Mouse (Mus musculus) adrenal gland, adult 8-10 months (tissue): ENCODE measurements at regions not wholly inside any gene's neighbourhood (a gene's known extent, or its start where the extent isn't known, plus 50 kb on each side); places are given as distances from the start of the nearest gene placed in this dataset.

Experiments used
- DNase-seq: peaks from one replicate; pipeline ENCODE4 v3.0.0; 2022

DNA sequence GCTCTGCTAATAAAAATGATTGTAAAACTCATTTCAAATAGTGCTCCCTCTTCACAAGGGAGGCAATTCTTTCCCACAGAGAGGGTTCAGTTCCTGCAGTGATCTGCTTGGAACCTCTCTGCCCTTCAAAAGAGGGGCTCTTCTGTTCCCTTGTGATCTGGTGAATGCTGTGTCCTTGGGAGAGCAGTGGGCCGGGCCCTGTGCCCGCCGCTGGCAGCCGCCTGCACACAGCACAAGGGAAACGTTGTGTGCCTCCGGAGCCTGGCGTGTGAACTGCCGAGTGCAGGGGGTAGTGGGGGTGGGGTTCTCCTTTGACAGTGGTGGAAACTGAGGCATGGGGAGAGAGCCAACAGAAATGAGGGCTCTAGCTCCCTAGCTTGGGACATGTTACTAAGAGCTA is 54.4 kb upstream of the Csrp1 start:
- no peak for DNase-seq

DNA sequence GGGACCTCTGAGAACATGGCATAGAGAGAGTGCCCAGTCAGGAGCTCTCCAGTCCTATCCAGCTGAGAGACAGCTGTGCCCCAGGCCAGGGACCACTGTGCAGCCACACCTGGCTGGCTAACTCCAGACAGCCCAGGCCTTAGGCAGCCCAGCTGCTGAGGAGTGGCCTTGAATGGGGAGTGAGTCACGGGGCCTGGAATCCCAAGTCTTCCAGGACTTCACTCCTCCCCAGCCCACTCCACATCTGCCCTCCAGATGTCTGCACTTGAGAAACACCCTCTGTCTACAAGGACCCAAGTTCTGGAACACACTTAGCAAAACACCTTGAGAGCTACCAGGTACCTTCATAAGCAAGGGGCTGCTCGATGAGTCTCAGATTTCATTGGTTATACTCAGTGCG is 51.5 kb upstream of the Csrp1 start:
- no peak for DNase-seq

- DNase-seq, result no peak
These were observed 50.9 kb upstream of the Csrp1 start for GRCm38 (mm10) chr1:135668951-135669350.

DNA sequence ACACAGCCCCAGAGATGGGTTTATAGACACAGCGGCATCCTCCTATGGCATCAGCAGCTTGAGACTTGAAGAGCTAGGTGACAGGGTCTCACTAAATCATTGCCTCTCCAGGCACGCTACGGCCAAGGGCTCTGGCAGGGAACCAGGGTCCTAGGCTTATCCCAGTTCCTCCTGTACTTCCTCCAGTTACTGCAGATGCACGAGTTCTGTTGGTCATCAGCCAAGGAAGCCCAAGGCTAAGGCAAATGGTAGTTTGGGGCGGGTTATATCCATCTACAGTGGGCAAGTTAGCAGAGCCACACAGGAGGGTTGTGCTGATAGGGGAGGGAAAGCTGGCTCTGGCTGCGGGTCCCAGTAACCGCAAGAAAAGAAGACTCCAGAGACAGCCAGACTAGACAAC is 50.1 kb upstream of the Csrp1 start:
- peak; percentile 68 for DNase-seq
